16 mouse cellular contexts compared by ENCODE assay signal in the genomic region with DNA sequence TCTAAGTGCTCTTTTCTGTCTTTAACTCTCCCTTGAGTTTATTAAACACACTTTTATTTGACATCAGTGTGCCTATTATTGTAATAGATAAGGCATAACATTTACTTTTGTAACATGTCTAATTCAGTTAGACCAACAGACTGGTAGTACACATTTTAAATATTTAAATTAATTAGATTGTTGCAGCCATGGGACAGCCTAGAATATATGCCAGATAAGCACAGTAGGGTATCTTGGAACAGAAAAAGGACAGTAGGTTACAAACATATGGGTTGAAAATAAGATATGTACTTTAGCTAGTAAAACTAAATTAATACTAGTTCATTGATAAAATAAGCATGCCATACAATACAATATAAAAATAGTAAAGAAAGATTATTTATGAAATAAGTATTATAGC.
"Had no signal": no experiment of that assay in that cellular context is flagged by ENCODE, and none has a peak within 500 bp of the region (broad histone marks: within the 10 kb centered on the region; RNA-seq: fewer than 3 reads in every experiment).

No protein-coding gene starts in this region.

- H3K27me3 ChIP-seq: neural tube, embryonic 13.5 days; neural tube, embryonic 15.5 days; stomach, embryonic 15.5 days had no signal

- H3K4me3 ChIP-seq: neural tube, embryonic 13.5 days; neural tube, embryonic 15.5 days; stomach, embryonic 15.5 days had no signal

- H3K27ac ChIP-seq: neural tube, embryonic 13.5 days; neural tube, embryonic 15.5 days; stomach, embryonic 15.5 days; stomach, postnatal 0 days had no signal

- DNase-seq: retina, postnatal 1 day; right cerebral cortex, adult 18-20 months; right cerebral cortex, postnatal 14 days; right cerebral cortex, postnatal 25 days; right cerebral cortex, postnatal 4 days; spleen, adult 18-20 months; thymus, adult 18-20 months; thymus, adult 2 months; thymus, postnatal 14 days; thymus, postnatal 25 days; thymus, postnatal 36 days; thymus, postnatal 4 days had no signal

- H3K4me1 ChIP-seq: neural tube, embryonic 13.5 days; neural tube, embryonic 15.5 days; stomach, embryonic 15.5 days had no signal
